Mouse (Mus musculus) stomach, postnatal 0 days (tissue): Measurements from ENCODE around the gene Tmem253.

Experiments
- CTCF ChIP-seq: IDR thresholded peaks from 2 replicates; pipeline ENCODE4 v1.5.1; 2016; ENCODE audit warnings: antibody characterized with exemption, low read depth, mild to moderate bottlenecking, moderate library complexity
- EP300 ChIP-seq: optimal IDR thresholded peaks from 2 replicates; pipeline ENCODE3; 2016; ENCODE audit warnings: antibody characterized with exemption

- TF ChIP-seq CTCF (no peak), EP300 (no peak)
These were observed 29.9 kb upstream of the Tmem253 start for GRCm38 (mm10) chr14:51985301-51986152.
